Mouse (Mus musculus) liver, embryonic 14.5 days (tissue): ENCODE data around the gene Nacc1.

ENCODE experiments used
- CTCF ChIP-seq: IDR thresholded peaks from 2 replicates; pipeline ENCODE4 v1.5.1; 2016; ENCODE audit warnings: antibody characterized with exemption, low read depth, control low read depth
- EP300 ChIP-seq: IDR thresholded peaks from 2 replicates; pipeline ENCODE4 v1.6.1; 2016; ENCODE audit warnings: antibody characterized with exemption, low read depth

DNA sequence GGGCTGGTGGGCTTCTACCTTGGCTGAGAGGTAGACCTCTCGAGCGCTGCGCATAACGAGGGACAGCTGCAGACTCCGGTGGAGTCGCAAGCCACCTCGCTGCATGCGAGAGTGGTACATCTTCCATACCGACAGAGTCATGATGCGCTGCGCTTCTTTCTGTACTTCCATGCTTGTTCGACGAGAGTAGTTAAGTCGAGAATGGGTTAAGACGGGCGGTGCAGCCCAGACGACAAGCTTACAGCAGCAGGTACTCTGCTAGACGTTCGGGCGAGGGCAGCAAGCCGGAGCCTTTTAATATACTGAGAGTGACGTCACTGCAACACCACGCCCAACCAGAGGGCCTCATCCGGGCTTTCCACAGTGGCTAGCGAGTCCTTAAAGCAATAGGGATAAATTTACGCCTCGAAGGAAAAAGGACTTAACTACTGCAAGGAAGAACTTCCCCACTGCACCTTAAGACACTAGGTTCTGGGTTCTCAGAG, 25.0 kb downstream of the Nacc1 start, which contains the start of gene Ier2:
- 0 out of 2 replicates have a peak, but pooled peaks have one; percentile 4 for TF ChIP-seq CTCF
- no peak for TF ChIP-seq EP300
